Mouse (Mus musculus): Measurements from ENCODE around the gene Fam189a1.

The Fam189a1 gene

GRCm38 (mm10) chr7:65104207-65105096, 51.9 kb downstream of the Fam189a1 start:
- in situ Hi-C loops (cut with MboI, MseI): no loop called here

- in situ Hi-C loops (cut with MboI, MseI): no loop called here
Observed at GRCm38 (mm10) chr7:65101661-65102060, 54.7 kb downstream of the Fam189a1 start.

GRCm38 (mm10) chr7:65097708-65098107, 58.7 kb downstream of the Fam189a1 start:
- in situ Hi-C loops (cut with MboI, MseI): no loop called here

DNA sequence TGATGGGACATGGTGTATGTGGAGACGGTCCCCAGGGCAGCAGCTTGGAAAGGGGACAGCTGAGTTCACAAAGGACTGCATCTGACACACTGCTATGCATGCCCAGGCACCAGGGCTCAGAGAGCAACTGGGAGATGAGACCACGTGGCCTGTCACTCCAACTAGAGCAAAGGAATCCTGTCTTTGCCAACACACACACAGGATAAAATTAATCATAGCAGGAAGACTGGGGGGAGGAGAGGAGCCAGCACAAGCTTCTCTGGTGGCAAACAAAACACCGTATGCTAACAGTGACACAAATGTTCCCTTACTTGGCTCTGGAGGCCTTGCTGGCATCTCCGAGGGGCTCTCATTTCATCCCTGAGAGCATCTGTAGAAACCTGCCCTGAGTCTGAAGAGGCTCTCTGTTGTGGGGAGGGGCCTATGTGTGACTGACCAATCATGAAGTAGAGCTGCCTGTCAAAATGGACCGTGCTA, 60.7 kb downstream of the Fam189a1 start:
- in situ Hi-C loops (cut with MboI, MseI): no loop called here

- in situ Hi-C loops (cut with MboI, MseI): no loop called here
Observed at GRCm38 (mm10) chr7:65093314-65093713, 63.1 kb downstream of the Fam189a1 start.

GRCm38 (mm10) chr7:65091486-65091885, 64.9 kb downstream of the Fam189a1 start:
- in situ Hi-C loops (cut with MboI, MseI): no loop called here

GRCm38 (mm10) chr7:65085972-65086371, 70.4 kb downstream of the Fam189a1 start:
- in situ Hi-C loops (cut with MboI, MseI): no loop called here

- in situ Hi-C loops (cut with MboI, MseI): no loop called here
Observed at GRCm38 (mm10) chr7:65082778-65083091, 73.6 kb downstream of the Fam189a1 start.

GRCm38 (mm10) chr7:65081979-65082777, 74.2 kb downstream of the Fam189a1 start:
- in situ Hi-C loops (cut with MboI, MseI): no loop called here

DNA sequence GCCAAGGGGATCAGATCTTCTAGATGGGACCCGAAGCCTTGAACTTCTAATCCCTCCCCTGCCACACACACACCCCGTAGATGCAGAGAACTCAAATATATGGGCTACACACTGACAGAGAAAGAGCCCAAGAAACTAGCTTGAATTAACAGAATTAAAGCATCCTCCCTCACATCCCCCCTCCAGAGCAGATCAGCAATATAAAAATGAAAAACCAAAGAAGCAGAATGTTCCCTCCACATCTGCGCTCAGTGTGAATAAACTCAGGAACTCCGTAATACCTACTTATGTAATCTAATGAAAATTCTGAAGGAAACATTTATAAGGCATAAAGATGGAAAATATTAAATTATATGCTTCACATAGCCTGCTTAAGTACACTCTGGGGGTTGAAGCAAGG, 80.2 kb downstream of the Fam189a1 start:
- in situ Hi-C loops (cut with MboI, MseI): no loop called here

DNA sequence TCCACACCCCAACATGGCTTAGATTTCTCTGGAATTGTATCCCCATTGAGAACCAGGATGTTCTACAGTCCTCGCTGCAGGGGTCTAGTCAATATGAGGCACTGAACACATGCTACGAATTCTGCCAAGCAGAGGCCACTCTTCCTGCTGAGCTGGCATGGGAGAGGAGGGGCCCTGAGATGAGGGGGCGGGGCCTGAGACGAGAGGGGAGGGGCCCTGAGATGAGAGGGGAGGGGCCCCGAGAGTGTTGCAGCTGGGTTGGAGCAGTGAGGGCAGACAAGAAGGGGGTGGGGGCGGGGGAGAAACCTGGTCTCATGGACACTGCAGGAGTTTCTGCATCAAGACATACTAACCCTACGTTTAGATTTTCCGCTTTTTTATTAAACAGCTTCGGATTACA, 82.2 kb downstream of the Fam189a1 start:
- in situ Hi-C loops (cut with MboI, MseI): loop anchor here (5.0 kb wide), 1 partner anchor 122 kb away; no protein-coding TSS in a partner anchor

- in situ Hi-C loops (cut with MboI, MseI): loop anchor here (5.0 kb wide), 1 partner anchor 121 kb away; no protein-coding TSS in a partner anchor
Observed at GRCm38 (mm10) chr7:65073555-65073954, 82.8 kb downstream of the Fam189a1 start.

DNA sequence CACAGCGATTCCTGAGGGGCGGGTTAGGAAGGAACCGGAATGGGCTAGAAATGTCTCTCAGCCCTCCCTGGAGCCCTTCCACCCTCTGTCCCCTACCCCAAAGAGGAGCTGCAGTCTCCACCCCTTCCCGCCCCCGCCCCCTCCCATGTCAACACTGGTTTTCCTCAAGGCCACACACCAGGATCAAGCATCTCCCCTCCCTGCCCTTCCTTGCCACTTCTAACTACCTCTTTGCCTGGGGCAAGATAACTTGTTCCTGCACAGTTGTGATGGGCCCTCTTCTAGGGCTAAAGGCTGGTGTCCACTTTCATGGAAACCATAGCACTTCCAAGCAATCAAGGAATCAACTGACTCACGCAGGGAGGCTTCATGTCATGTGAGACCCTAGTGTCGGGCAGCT, 90.2 kb downstream of the Fam189a1 start:
- in situ Hi-C loops (cut with MboI, MseI): no loop called here

GRCm38 (mm10) chr7:65065457-65065856, 90.9 kb downstream of the Fam189a1 start:
- in situ Hi-C loops (cut with MboI, MseI): no loop called here

GRCm38 (mm10) chr7:65064638-65065037, 91.7 kb downstream of the Fam189a1 start:
- in situ Hi-C loops (cut with MboI, MseI): no loop called here

- in situ Hi-C loops (cut with MboI, MseI): no loop called here
Observed at GRCm38 (mm10) chr7:65064096-65064495, 92.3 kb downstream of the Fam189a1 start.

GRCm38 (mm10) chr7:65060163-65060799, 96.1 kb downstream of the Fam189a1 start:
- in situ Hi-C loops (cut with MboI, MseI): no loop called here

- in situ Hi-C loops (cut with MboI, MseI): no loop called here
Observed at GRCm38 (mm10) chr7:65056864-65057263, 99.5 kb downstream of the Fam189a1 start.

DNA sequence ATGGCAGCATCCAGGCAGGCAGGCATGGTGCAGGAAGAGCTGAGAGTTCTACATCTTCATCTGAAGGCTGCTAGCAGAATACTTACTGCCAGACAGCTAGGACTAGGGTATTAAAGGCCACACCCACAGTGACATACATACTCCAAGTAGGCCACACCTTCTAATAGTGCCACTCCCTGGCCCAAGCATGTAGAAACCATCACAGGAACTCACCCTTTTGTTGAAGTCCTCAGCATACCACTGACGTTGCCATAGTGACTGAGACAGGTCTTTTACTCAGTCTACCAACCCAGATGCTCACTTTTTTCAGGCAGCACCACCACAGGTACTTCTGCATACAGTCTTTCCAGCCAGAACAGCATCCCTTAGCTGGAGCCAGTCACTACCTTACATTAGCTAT, 104.4 kb downstream of the Fam189a1 start:
- in situ Hi-C loops (cut with MboI, MseI): no loop called here

DNA sequence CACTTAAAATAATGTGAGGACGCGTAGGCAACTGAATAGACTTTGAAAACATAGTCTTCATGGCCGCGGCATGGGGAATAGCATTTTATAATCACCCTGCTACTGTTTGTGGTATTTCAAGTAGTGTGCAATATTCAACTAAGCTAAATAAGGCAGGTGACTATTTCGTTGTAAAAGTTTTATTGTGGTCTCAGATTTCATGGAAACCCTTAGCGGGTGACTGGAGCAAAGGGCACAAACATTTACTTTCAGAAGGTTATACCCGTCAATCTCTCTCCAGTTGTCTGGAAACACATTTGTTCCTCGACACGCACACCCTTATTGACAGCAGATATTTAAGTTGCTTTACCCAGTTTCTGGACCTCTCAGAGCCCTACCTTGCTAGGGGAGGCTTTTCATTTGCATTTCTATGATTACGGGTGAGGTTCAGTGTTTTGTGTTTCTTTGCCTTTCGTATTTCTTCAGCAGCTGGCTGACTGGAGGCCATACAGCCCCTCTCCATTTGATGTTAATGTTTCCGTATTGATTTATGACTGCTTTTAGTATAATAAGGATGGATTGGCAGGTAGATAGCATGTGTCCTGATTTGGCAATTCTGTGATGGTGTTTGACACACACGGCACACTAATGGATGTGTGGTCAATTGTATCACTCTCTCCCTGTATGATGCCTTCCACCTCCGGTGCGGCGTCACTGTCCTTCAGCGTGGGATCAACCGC, 107.0 kb downstream of the Fam189a1 start:
- in situ Hi-C loops (cut with MboI, MseI): no loop called here

DNA sequence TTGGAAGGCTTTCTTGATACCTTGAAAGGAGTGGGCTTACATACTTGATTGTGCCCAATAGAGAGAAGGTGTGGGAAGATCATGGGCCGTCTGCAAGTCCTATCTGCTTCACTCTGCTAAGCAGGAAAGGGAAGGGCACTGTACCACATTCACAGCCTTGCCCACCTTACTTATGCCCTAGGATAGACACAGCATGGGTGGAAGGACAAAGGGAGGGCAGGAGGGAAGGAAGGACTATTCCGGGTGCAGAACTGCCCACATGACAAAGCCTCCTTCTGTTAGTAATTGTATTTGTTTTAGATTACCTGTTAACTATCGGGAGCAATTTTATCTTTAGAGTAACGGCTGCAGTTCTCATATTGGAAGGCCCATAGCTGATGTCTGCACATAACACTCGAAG, 108.7 kb downstream of the Fam189a1 start:
- in situ Hi-C loops (cut with MboI, MseI): no loop called here

Data from T-helper 1 cell (primary cell).